Mouse (Mus musculus) kidney, postnatal 0 days (tissue): ENCODE measurements around the gene Adprhl1. TPM values are rescaled to one million over a fixed set of nuclear protein-coding genes. Genes with fewer than 3 reads are reported as not detected.

Experiments
- ATAC-seq: fragments of 200-750 bp; cut with Nextera tagmentation; replicated peaks from 2 replicates; pipeline ENCODE4 v1.8.0; 2017; ENCODE audit warnings: low read depth, moderate number of reproducible peaks, moderate TSS enrichment, moderate library complexity; ENCODE audit not compliant: low FRiP score
- DNase-seq: peaks from one replicate; pipeline ENCODE4 v3.0.0-alpha.2; 2016; ENCODE audit warnings: low spot score
- H3K27ac ChIP-seq: fragments of 300-500 bp; sonication (generic); 2 replicates; pipeline ENCODE4 v1.5.1; 2014; ENCODE audit warnings: mild to moderate bottlenecking
- H3K27me3 ChIP-seq: fragments of 300-500 bp; sonication (generic); 2 replicates; pipeline ENCODE4 v1.6.1; 2014; ENCODE audit warnings: low read length, mixed read lengths; ENCODE audit not compliant: insufficient read depth
- H3K36me3 ChIP-seq: fragments of 300-500 bp; sonication (generic); 2 replicates; pipeline ENCODE4 v1.6.1; 2014; ENCODE audit warnings: low read length, mixed read lengths; ENCODE audit not compliant: insufficient read depth
- H3K4me1 ChIP-seq: fragments of 300-500 bp; sonication (generic); replicated peaks from 2 replicates; pipeline ENCODE4 v1.6.1; 2014; ENCODE audit warnings: antibody characterized with exemption, low read length, mixed read lengths; ENCODE audit not compliant: insufficient read depth
- H3K4me2 ChIP-seq: fragments of 300-500 bp; sonication (generic); 2 replicates; pipeline ENCODE4 v1.6.1; 2014; ENCODE audit warnings: mild to moderate bottlenecking, low read length, moderate library complexity, mixed read lengths
- H3K4me3 ChIP-seq: fragments of 300-500 bp; sonication (generic); replicated peaks from 2 replicates; pipeline ENCODE4 v1.5.1; 2014; ENCODE audit warnings: low read depth, low read length
- H3K9ac ChIP-seq: fragments of 300-500 bp; sonication (generic); 2 replicates; pipeline ENCODE4 v1.6.1; 2014; ENCODE audit warnings: low read depth, low read length
- H3K9me3 ChIP-seq: fragments of 300-500 bp; sonication (generic); replicated peaks from 2 replicates; pipeline ENCODE4 v1.6.1; 2016; ENCODE audit warnings: low read length, inconsistent platforms, mixed read lengths
- CTCF ChIP-seq: IDR thresholded peaks from 2 replicates; pipeline ENCODE4 v1.5.1; 2016; ENCODE audit warnings: antibody characterized with exemption, low read depth, mild to moderate bottlenecking, moderate library complexity
- WGBS: fragments of 180-500 bp; shearing (Covaris S2); extraction: QIAGEN DNeasy Blood & Tissue Kit; methylation state at CpG from one replicate; pipeline ENCODE4 v1.1.7; 2014; 5-methylcytosine and 5-hydroxymethylcytosine counted together
- polyA plus RNA-seq: library from polyadenylated mRNA; unstranded; fragments of >200 nt; fragmentation: Nextera tagmentation; extraction: Ambion mirVana; gene quantifications from 2 replicates; pipeline ENCODE4 v1.2.1, GENCODE M21; 2015

Adprhl1 gene
- polyA plus RNA-seq, 1 experiment from 2014 or later: not detected

GRCm38 (mm10) chr8:13240055-13240454 is 13.9 kb downstream of the Adprhl1 start:
- Histone ChIP-seq H3K4me1 (no peaks in the 10 kb centered on the region), H3K4me2 (no peak overlapping the region), H3K9me3 (no peaks in the 10 kb centered on the region), H3K36me3 (no peaks in the 10 kb centered on the region), H3K27me3 (no peaks in the 10 kb centered on the region), H3K4me3 (no peak overlapping the region), H3K27ac (no peak overlapping the region), H3K9ac (no peak overlapping the region)
- no peak for TF ChIP-seq CTCF
- DNase-seq: no peak
- 87% methylated on average over 9 of the region's 9 CpGs for WGBS
- ATAC-seq: no peak

GRCm38 (mm10) chr8:13234803-13235202 is 19.2 kb downstream of the Adprhl1 start:
- no peak for TF ChIP-seq CTCF
- no peak overlapping the region for H3K4me2 ChIP-seq
- no peaks in the 10 kb centered on the region for H3K4me1 ChIP-seq
- no peak overlapping the region for H3K9ac ChIP-seq
- DNase-seq: no peak
- no peak overlapping the region for H3K4me3 ChIP-seq
- no peaks in the 10 kb centered on the region for H3K36me3 ChIP-seq
- H3K27me3 ChIP-seq: no peaks in the 10 kb centered on the region
- H3K27ac ChIP-seq: no peak overlapping the region
- 77% methylated on average over 13 of the region's 13 CpGs for WGBS
- no peak for ATAC-seq
- H3K9me3 ChIP-seq: no peaks in the 10 kb centered on the region

- WGBS: 87% methylated on average over 4 of the region's 4 CpGs
- H3K36me3 ChIP-seq: no peaks in the 10 kb centered on the region
- no peak overlapping the region for H3K9ac ChIP-seq
Observed at GRCm38 (mm10) chr8:13230471-13230870, 23.5 kb downstream of the Adprhl1 start.

GRCm38 (mm10) chr8:13229802-13230201 is 24.2 kb downstream of the Adprhl1 start:
- no peak overlapping the region for H3K4me2 ChIP-seq
- no peaks in the 10 kb centered on the region for H3K36me3 ChIP-seq
- TF ChIP-seq CTCF: no peak
- no peaks in the 10 kb centered on the region for H3K4me1 ChIP-seq
- no peak overlapping the region for H3K27ac ChIP-seq
- no peak for ATAC-seq
- H3K9me3 ChIP-seq: no peaks in the 10 kb centered on the region
- no peak for DNase-seq
- no peaks in the 10 kb centered on the region for H3K27me3 ChIP-seq
- 52% methylated on average over 12 of the region's 12 CpGs for WGBS
- H3K9ac ChIP-seq: no peak overlapping the region
- no peak overlapping the region for H3K4me3 ChIP-seq

More at GRCm38 (mm10) chr8:13230471-13230870, 23.5 kb downstream of the Adprhl1 start:
- H3K9me3 ChIP-seq: no peaks in the 10 kb centered on the region
- H3K4me1 ChIP-seq: no peaks in the 10 kb centered on the region
- no peak overlapping the region for H3K27ac ChIP-seq
- H3K4me2 ChIP-seq: no peak overlapping the region
- H3K27me3 ChIP-seq: no peaks in the 10 kb centered on the region
- DNase-seq: no peak
- no peak for TF ChIP-seq CTCF
- no peak for ATAC-seq
- no peak overlapping the region for H3K4me3 ChIP-seq

GRCm38 (mm10) chr8:13228923-13229610 is 24.9 kb downstream of the Adprhl1 start:
- Histone ChIP-seq H3K9ac (no peak overlapping the region), H3K27me3 (no peaks in the 10 kb centered on the region), H3K36me3 (no peaks in the 10 kb centered on the region), H3K27ac (no peak overlapping the region), H3K9me3 (no peaks in the 10 kb centered on the region), H3K4me3 (no peak overlapping the region), H3K4me1 (no peaks in the 10 kb centered on the region), H3K4me2 (no peak overlapping the region)
- DNase-seq: no peak
- TF ChIP-seq CTCF: no peak
- ATAC-seq: no peak
- WGBS: 36% methylated on average over 9 of the region's 9 CpGs

- Histone ChIP-seq H3K27ac (no peak overlapping the region), H3K9me3 (no peaks in the 10 kb centered on the region), H3K36me3 (no peaks in the 10 kb centered on the region), H3K27me3 (no peaks in the 10 kb centered on the region), H3K4me1 (no peaks in the 10 kb centered on the region), H3K4me2 (no peak overlapping the region), H3K4me3 (no peak overlapping the region), H3K9ac (no peak overlapping the region)
- TF ChIP-seq CTCF: no peak
- no peak for DNase-seq
- WGBS: 65% methylated on average over 3 of the region's 3 CpGs
- ATAC-seq: no peak
Observed at GRCm38 (mm10) chr8:13227184-13227583, 26.8 kb downstream of the Adprhl1 start.

GRCm38 (mm10) chr8:13226288-13226687 is 27.7 kb downstream of the Adprhl1 start:
- DNase-seq: no peak
- no peak for TF ChIP-seq CTCF
- 64% methylated on average over 6 of the region's 6 CpGs for WGBS

More at GRCm38 (mm10) chr8:13226288-13226687, 27.7 kb downstream of the Adprhl1 start:
- H3K4me2 ChIP-seq: no peak overlapping the region
- H3K9ac ChIP-seq: no peak overlapping the region
- no peaks in the 10 kb centered on the region for H3K36me3 ChIP-seq
- H3K27me3 ChIP-seq: no peaks in the 10 kb centered on the region
- no peaks in the 10 kb centered on the region for H3K9me3 ChIP-seq
- no peaks in the 10 kb centered on the region for H3K4me1 ChIP-seq
- ATAC-seq: no peak
- H3K27ac ChIP-seq: no peak overlapping the region
- H3K4me3 ChIP-seq: no peak overlapping the region
